Mouse (Mus musculus): Measurements from ENCODE around the gene Sdhaf1. TPM values are rescaled to one million over a fixed set of nuclear protein-coding genes. Genes with fewer than 3 reads are reported as not detected.

The Sdhaf1 gene
- 11.2 TPM for polyA plus RNA-seq (2015; fragmentation: Illumina TruSeq; extraction: RNeasy Lipid Tissue Mini Kit (QIAGEN cat#74804); ENCODE audit: low read depth, low replicate concordance)

GRCm38 (mm10) chr7:30323795-30324194 is at the start of gene Sdhaf1:
Gene Sdhaf1 (minus strand): TSS chr7:30323895.

DNA sequence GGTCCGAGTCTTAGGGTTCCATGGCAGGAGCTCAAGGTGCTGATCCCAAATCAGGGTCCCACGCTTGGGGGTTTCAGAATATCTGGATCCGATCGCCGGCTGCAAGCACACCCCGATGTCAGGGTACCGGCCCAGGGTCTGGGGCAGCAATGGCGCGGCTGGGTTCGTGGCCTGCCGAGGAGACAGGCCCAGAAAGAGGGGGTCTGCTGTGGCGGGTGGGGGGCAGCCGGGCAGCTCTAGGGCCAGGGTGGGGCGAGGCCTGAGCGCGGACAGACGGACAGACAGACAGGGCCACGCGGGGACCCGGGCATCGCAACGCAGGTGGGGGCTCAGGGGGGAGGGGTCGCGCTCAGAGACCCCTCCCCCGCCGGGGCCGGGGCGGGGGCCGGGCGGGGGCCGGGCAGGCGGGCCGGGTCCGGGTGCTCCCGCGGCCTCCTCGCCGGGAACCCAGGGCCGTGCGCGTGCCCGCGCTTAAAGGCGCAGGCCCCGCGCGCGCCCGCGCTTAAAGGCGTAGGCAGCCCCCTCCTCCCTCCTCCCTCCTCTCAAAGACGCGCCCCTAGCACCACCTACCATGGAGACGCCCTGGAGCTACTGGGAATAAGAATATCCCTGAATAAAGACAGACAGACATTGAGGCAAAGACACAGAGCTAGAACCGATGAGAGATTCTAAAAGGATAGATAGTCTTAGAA is 39.1 kb upstream of the Sdhaf1 start, which contains the start of gene Lrfn3:
TSS of gene Lrfn3 (minus strand) at position 121 of the 692 bp plus-strand sequence.

GRCm38 (mm10) chr7:30321539-30322284 is 2.0 kb downstream of the Sdhaf1 start, which contains the start of gene E130208F15Rik:
Gene E130208F15Rik (plus strand): TSS chr7:30321740.

DNA sequence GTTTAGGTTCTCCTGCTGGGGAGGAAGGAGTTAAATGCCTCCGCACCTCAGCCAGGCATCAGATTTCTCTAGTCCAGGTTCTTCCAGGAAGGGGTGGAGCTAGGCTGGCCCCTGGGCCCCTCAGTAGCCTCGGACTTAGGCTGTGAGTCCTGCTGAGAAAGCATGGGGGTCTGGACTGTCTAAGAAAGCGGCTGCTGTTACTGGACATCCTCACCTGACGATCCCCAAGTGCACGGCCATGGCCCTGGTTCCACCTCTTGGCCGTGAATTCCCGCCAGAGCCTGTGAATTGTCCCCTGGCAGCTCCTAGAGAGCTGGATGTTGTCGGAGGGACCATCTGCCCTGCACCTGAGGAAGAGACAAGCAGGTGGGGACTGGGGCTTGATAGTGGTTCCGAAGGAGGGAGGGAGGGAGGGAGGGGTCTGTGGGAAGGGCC is 9.0 kb downstream of the Sdhaf1 start, which contains the start of gene Syne4:
TSS of gene Syne4 (plus strand) at position 87 of the 435 bp plus-strand sequence.

GRCm38 (mm10) chr7:30308076-30309005 is 15.4 kb downstream of the Sdhaf1 start, which contains the start of gene Alkbh6:
Gene Alkbh6 (plus strand): TSS chr7:30308717.

DNA sequence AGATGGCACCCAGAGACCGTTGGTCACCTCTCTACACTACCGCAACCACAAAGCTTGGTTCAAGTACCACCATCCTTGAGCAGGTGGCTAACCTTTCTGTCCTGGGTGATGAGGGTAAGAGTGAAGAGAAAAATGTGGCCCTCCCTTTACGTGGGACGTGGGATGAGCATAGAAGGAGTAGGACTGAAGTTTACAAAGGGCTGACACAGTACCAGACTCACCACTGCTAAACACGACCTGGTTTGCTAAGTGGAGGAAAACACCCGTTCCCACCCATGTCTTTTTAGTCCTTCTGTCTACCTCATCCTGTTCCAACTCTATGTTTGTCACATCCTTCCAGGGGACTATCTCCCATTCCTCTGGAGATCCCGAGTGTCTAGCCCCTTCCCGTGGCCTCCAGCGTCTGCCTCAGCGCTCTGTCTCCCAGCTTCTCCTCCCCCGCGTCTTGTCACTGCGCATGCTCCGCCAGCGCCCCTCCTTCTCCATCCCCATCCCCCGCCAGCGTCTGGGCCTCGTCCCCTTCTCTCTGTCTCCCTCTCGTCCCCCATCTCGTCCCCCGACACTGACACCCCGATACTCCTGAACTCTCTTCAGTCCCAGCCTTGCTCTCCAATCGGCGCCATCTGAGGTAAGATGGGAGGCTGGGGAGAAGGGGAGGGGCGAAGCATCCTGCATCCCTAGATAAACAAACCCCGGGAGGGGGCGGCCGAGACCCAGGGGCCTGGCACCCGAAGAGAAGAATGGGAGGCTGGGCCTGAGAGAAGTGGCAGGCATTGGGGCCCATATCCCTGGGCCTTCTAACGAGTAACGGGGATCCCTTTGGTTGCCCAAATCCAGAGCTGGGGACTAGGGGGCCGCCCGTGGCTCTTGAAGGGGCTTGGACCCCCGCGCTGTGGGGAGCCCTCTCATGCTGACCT is 32.2 kb downstream of the Sdhaf1 start, which contains the start of gene Clip3:
TSS of gene Clip3 (plus strand) at position 514 of the 917 bp plus-strand sequence.

GRCm38 (mm10) chr7:30279951-30280669 is 43.6 kb downstream of the Sdhaf1 start, which contains the start of the genes Thap8 and Wdr62:
Gene Thap8 (plus strand): TSS chr7:30280094.
Gene Wdr62 (minus strand): TSS chr7:30280419.

Other genes starting within 250 kb of the Sdhaf1 start
- gene Gm26920, start 233.5 kb downstream of the Sdhaf1 start, polyA plus RNA-seq (2015; fragmentation: Illumina TruSeq; extraction: RNeasy Lipid Tissue Mini Kit (QIAGEN cat#74804); ENCODE audit: low read depth, low replicate concordance): 0.83 TPM
- gene Zfp566, start 233.4 kb downstream of the Sdhaf1 start, polyA plus RNA-seq (2015; fragmentation: Illumina TruSeq; extraction: RNeasy Lipid Tissue Mini Kit (QIAGEN cat#74804); ENCODE audit: low read depth, low replicate concordance): 7.6 TPM
- 67.4 TPM for gene Zfp260, start 229.1 kb downstream of the Sdhaf1 start, polyA plus RNA-seq (2015; fragmentation: Illumina TruSeq; extraction: RNeasy Lipid Tissue Mini Kit (QIAGEN cat#74804); ENCODE audit: low read depth, low replicate concordance)
- 13.2 TPM for gene Zfp382, start 202.0 kb downstream of the Sdhaf1 start, polyA plus RNA-seq (2015; fragmentation: Illumina TruSeq; extraction: RNeasy Lipid Tissue Mini Kit (QIAGEN cat#74804); ENCODE audit: low read depth, low replicate concordance)
- 38.1 TPM for gene Zfp146, start 154.1 kb downstream of the Sdhaf1 start, polyA plus RNA-seq (2015; fragmentation: Illumina TruSeq; extraction: RNeasy Lipid Tissue Mini Kit (QIAGEN cat#74804); ENCODE audit: low read depth, low replicate concordance)
- gene Cox7a1, start 139.8 kb downstream of the Sdhaf1 start, polyA plus RNA-seq (2015; fragmentation: Illumina TruSeq; extraction: RNeasy Lipid Tissue Mini Kit (QIAGEN cat#74804); ENCODE audit: low read depth, low replicate concordance): 10.0 TPM
- 226 TPM for gene Capns1, start 125.1 kb downstream of the Sdhaf1 start, polyA plus RNA-seq (2015; fragmentation: Illumina TruSeq; extraction: RNeasy Lipid Tissue Mini Kit (QIAGEN cat#74804); ENCODE audit: low read depth, low replicate concordance)
- gene Polr2i, start 91.9 kb downstream of the Sdhaf1 start, polyA plus RNA-seq (2015; fragmentation: Illumina TruSeq; extraction: RNeasy Lipid Tissue Mini Kit (QIAGEN cat#74804); ENCODE audit: low read depth, low replicate concordance): 79.0 TPM
- gene Tbcb, start 91.6 kb downstream of the Sdhaf1 start, polyA plus RNA-seq (2015; fragmentation: Illumina TruSeq; extraction: RNeasy Lipid Tissue Mini Kit (QIAGEN cat#74804); ENCODE audit: low read depth, low replicate concordance): 168 TPM
- not detected for gene Ovol3, start 88.2 kb downstream of the Sdhaf1 start, polyA plus RNA-seq (2015; fragmentation: Illumina TruSeq; extraction: RNeasy Lipid Tissue Mini Kit (QIAGEN cat#74804); ENCODE audit: low read depth, low replicate concordance)
- gene Thap8, start 43.8 kb downstream of the Sdhaf1 start, polyA plus RNA-seq (2015; fragmentation: Illumina TruSeq; extraction: RNeasy Lipid Tissue Mini Kit (QIAGEN cat#74804); ENCODE audit: low read depth, low replicate concordance): not detected
- gene Wdr62, start 43.5 kb downstream of the Sdhaf1 start, polyA plus RNA-seq (2015; fragmentation: Illumina TruSeq; extraction: RNeasy Lipid Tissue Mini Kit (QIAGEN cat#74804); ENCODE audit: low read depth, low replicate concordance): 1.8 TPM
- gene Clip3, start 32.2 kb downstream of the Sdhaf1 start, polyA plus RNA-seq (2015; fragmentation: Illumina TruSeq; extraction: RNeasy Lipid Tissue Mini Kit (QIAGEN cat#74804); ENCODE audit: low read depth, low replicate concordance): 504 TPM
- gene Alkbh6, start 15.2 kb downstream of the Sdhaf1 start, polyA plus RNA-seq (2015; fragmentation: Illumina TruSeq; extraction: RNeasy Lipid Tissue Mini Kit (QIAGEN cat#74804); ENCODE audit: low read depth, low replicate concordance): 87.8 TPM
- gene Syne4, start 9.1 kb downstream of the Sdhaf1 start, polyA plus RNA-seq (2015; fragmentation: Illumina TruSeq; extraction: RNeasy Lipid Tissue Mini Kit (QIAGEN cat#74804); ENCODE audit: low read depth, low replicate concordance): 9.7 TPM
- 0.43 TPM for gene E130208F15Rik, start 2.2 kb downstream of the Sdhaf1 start, polyA plus RNA-seq (2015; fragmentation: Illumina TruSeq; extraction: RNeasy Lipid Tissue Mini Kit (QIAGEN cat#74804); ENCODE audit: low read depth, low replicate concordance)
- gene Lrfn3, start 38.9 kb upstream of the Sdhaf1 start, polyA plus RNA-seq (2015; fragmentation: Illumina TruSeq; extraction: RNeasy Lipid Tissue Mini Kit (QIAGEN cat#74804); ENCODE audit: low read depth, low replicate concordance): 13.9 TPM
- 90.8 TPM for gene Tyrobp, start 89.9 kb upstream of the Sdhaf1 start, polyA plus RNA-seq (2015; fragmentation: Illumina TruSeq; extraction: RNeasy Lipid Tissue Mini Kit (QIAGEN cat#74804); ENCODE audit: low read depth, low replicate concordance)
- 1.6 TPM for gene Hcst, start 96.0 kb upstream of the Sdhaf1 start, polyA plus RNA-seq (2015; fragmentation: Illumina TruSeq; extraction: RNeasy Lipid Tissue Mini Kit (QIAGEN cat#74804); ENCODE audit: low read depth, low replicate concordance)
- 2.7 TPM for gene Nfkbid, start 97.8 kb upstream of the Sdhaf1 start, polyA plus RNA-seq (2015; fragmentation: Illumina TruSeq; extraction: RNeasy Lipid Tissue Mini Kit (QIAGEN cat#74804); ENCODE audit: low read depth, low replicate concordance)
- 972 TPM for gene Aplp1, start 121.6 kb upstream of the Sdhaf1 start, polyA plus RNA-seq (2015; fragmentation: Illumina TruSeq; extraction: RNeasy Lipid Tissue Mini Kit (QIAGEN cat#74804); ENCODE audit: low read depth, low replicate concordance)
- gene Kirrel2, start 133.8 kb upstream of the Sdhaf1 start, polyA plus RNA-seq (2015; fragmentation: Illumina TruSeq; extraction: RNeasy Lipid Tissue Mini Kit (QIAGEN cat#74804); ENCODE audit: low read depth, low replicate concordance): 9.7 TPM
- gene Nphs1, start 134.4 kb upstream of the Sdhaf1 start, polyA plus RNA-seq (2015; fragmentation: Illumina TruSeq; extraction: RNeasy Lipid Tissue Mini Kit (QIAGEN cat#74804); ENCODE audit: low read depth, low replicate concordance): 1.9 TPM
- not detected for gene Prodh2, start 169.7 kb upstream of the Sdhaf1 start, polyA plus RNA-seq (2015; fragmentation: Illumina TruSeq; extraction: RNeasy Lipid Tissue Mini Kit (QIAGEN cat#74804); ENCODE audit: low read depth, low replicate concordance)
- 95.4 TPM for gene Arhgap33, start 211.2 kb upstream of the Sdhaf1 start, polyA plus RNA-seq (2015; fragmentation: Illumina TruSeq; extraction: RNeasy Lipid Tissue Mini Kit (QIAGEN cat#74804); ENCODE audit: low read depth, low replicate concordance)
- 7.9 TPM for gene Hspb6, start 228.3 kb upstream of the Sdhaf1 start, polyA plus RNA-seq (2015; fragmentation: Illumina TruSeq; extraction: RNeasy Lipid Tissue Mini Kit (QIAGEN cat#74804); ENCODE audit: low read depth, low replicate concordance)
- 4.5 TPM for gene Proser3, start 228.4 kb upstream of the Sdhaf1 start, polyA plus RNA-seq (2015; fragmentation: Illumina TruSeq; extraction: RNeasy Lipid Tissue Mini Kit (QIAGEN cat#74804); ENCODE audit: low read depth, low replicate concordance)
- gene Lin37, start 235.9 kb upstream of the Sdhaf1 start, polyA plus RNA-seq (2015; fragmentation: Illumina TruSeq; extraction: RNeasy Lipid Tissue Mini Kit (QIAGEN cat#74804); ENCODE audit: low read depth, low replicate concordance): 51.4 TPM
- gene U2af1l4, start 239.4 kb upstream of the Sdhaf1 start, polyA plus RNA-seq (2015; fragmentation: Illumina TruSeq; extraction: RNeasy Lipid Tissue Mini Kit (QIAGEN cat#74804); ENCODE audit: low read depth, low replicate concordance): 85.7 TPM
- gene Gm49396, start 239.4 kb upstream of the Sdhaf1 start, polyA plus RNA-seq (2015; fragmentation: Illumina TruSeq; extraction: RNeasy Lipid Tissue Mini Kit (QIAGEN cat#74804); ENCODE audit: low read depth, low replicate concordance): 6.7 TPM
- gene Psenen, start 239.7 kb upstream of the Sdhaf1 start, polyA plus RNA-seq (2015; fragmentation: Illumina TruSeq; extraction: RNeasy Lipid Tissue Mini Kit (QIAGEN cat#74804); ENCODE audit: low read depth, low replicate concordance): 158 TPM
- gene Igflr1, start 241.5 kb upstream of the Sdhaf1 start, polyA plus RNA-seq (2015; fragmentation: Illumina TruSeq; extraction: RNeasy Lipid Tissue Mini Kit (QIAGEN cat#74804); ENCODE audit: low read depth, low replicate concordance): 1.5 TPM

Measured in brain, adult 10 weeks (tissue).